ENCODE assay signal across 19 mouse cellular contexts in genomic region chr3:84850418-84850817, GRCm38 (mm10).
"Had no signal": no experiment of that assay in that cellular context is flagged by ENCODE, and none has a peak within 500 bp of the region (broad histone marks: within the 10 kb centered on the region; RNA-seq: fewer than 3 reads in every experiment).

No protein-coding gene starts in this region.

- DNase-seq: lung, adult 18-20 months; lung, embryonic 14.5 days; lung, postnatal 10 days; lung, postnatal 4 days; midbrain, embryonic 14.5 days; retina, postnatal 1 day; right cerebral cortex, adult 18-20 months; right cerebral cortex, postnatal 25 days; right cerebral cortex, postnatal 4 days; spleen, adult 18-20 months; thymus, adult 18-20 months; thymus, postnatal 14 days; thymus, postnatal 36 days had no signal

- H3K4me1 ChIP-seq: midbrain, embryonic 10.5 days; midbrain, embryonic 12.5 days; neural tube, embryonic 13.5 days; neural tube, embryonic 15.5 days had no signal

- H3K36me3 ChIP-seq: midbrain, embryonic 10.5 days; midbrain, embryonic 12.5 days; neural tube, embryonic 13.5 days; neural tube, embryonic 15.5 days had no signal

- H3K9me3 ChIP-seq: midbrain, embryonic 10.5 days; midbrain, embryonic 12.5 days; neural tube, embryonic 13.5 days; neural tube, embryonic 15.5 days had no signal

- ATAC-seq: midbrain, embryonic 16.5 days had no signal

- H3K27me3 ChIP-seq: midbrain, embryonic 12.5 days; neural tube, embryonic 13.5 days; neural tube, embryonic 15.5 days had no signal

- H3K4me2 ChIP-seq: lung, embryonic 14.5 days; midbrain, embryonic 12.5 days; neural tube, embryonic 13.5 days; neural tube, embryonic 15.5 days had no signal

- H3K27ac ChIP-seq: midbrain, embryonic 10.5 days; midbrain, embryonic 12.5 days; neural tube, embryonic 13.5 days; neural tube, embryonic 15.5 days had no signal

- H3K9ac ChIP-seq: lung, embryonic 14.5 days; midbrain, embryonic 12.5 days; neural tube, embryonic 13.5 days; neural tube, embryonic 15.5 days had no signal

- H3K4me3 ChIP-seq: midbrain, embryonic 10.5 days; midbrain, embryonic 12.5 days; myocyte; neural tube, embryonic 13.5 days; neural tube, embryonic 15.5 days had no signal
